Mouse (Mus musculus): ENCODE measurements at regions not wholly inside any gene's neighbourhood (a gene's known extent, or its start where the extent isn't known, plus 50 kb on each side); places are given as distances from the start of the nearest gene placed in this dataset.
"Not testable (repeated sequence)": the region's sequence is repeated elsewhere in the genome, so short reads cannot be mapped to it uniquely, and the experiment has no call there.

GRCm38 (mm10) chr14:53318512-53319309 lies 823.2 kb upstream of the Olfr1507 start:
- TF ChIP-seq POLR2A (IDR thresholded peaks at IDR 0.05; ENCODE audit: borderline replicate concordance, extremely low read depth, low read depth, low read length); CTCF (IDR thresholded peaks at IDR 0.05; ENCODE audit: insufficient read depth, low read length): not testable (repeated sequence)
